Mouse (Mus musculus) layer of hippocampus, postnatal 10 days (tissue): ENCODE results near the gene Lyl1. TPM values are rescaled to one million over a fixed set of nuclear protein-coding genes. Genes with fewer than 3 reads are reported as not detected.
A peak's percentile ranks its signal among the peaks of the same experiment; 100 is the strongest.

Experiments used
- DNase-seq, 2 experiments: peaks; one replicate each; pipeline ENCODE4 v3.0.0; 2021; ENCODE audit warnings: low spot score in 2 of 2
- total RNA-seq, 2 experiments: library from RNA; stranded (reverse); gene quantifications; 2 replicates each; pipeline ENCODE4 v1.2.3; 2021

Gene Lyl1
- total RNA-seq, 2 experiments from 2014 or later: 4.0 to 5.4 TPM

- no peak for DNase-seq
These were observed 17.9 kb downstream of the Lyl1 start for GRCm38 (mm10) chr8:84718959-84719690.

GRCm38 (mm10) chr8:84722530-84722849 is 21.2 kb downstream of the Lyl1 start:
- no peak for DNase-seq

GRCm38 (mm10) chr8:84722850-84723570 is 21.8 kb downstream of the Lyl1 start, which contains the start of gene G430095P16Rik:
G430095P16Rik (plus strand) TSS chr8:84723007.
- peak; percentile 70 to 77 for DNase-seq

GRCm38 (mm10) chr8:84723571-84723900 is 22.3 kb downstream of the Lyl1 start:
- DNase-seq: peak; percentile 42 to 57

GRCm38 (mm10) chr8:84724683-84725082 is 23.4 kb downstream of the Lyl1 start:
- no peak for DNase-seq

GRCm38 (mm10) chr8:84725246-84725940 is 24.1 kb downstream of the Lyl1 start:
- DNase-seq: no peak

- DNase-seq: peak in 1 of 2 experiments; percentile 61
These were observed 24.6 kb downstream of the Lyl1 start for GRCm38 (mm10) chr8:84725941-84726259.

- DNase-seq: no peak
These were observed 27.2 kb downstream of the Lyl1 start for GRCm38 (mm10) chr8:84728474-84728873.

GRCm38 (mm10) chr8:84729921-84730362 is 28.7 kb downstream of the Lyl1 start:
- peak; percentile 69 to 76 for DNase-seq

- DNase-seq: no peak
These were observed 29.5 kb downstream of the Lyl1 start for GRCm38 (mm10) chr8:84730541-84731370.

GRCm38 (mm10) chr8:84731371-84732177 is 30.3 kb downstream of the Lyl1 start:
- no peak for DNase-seq

- DNase-seq: no peak
These were observed 31.3 kb downstream of the Lyl1 start for GRCm38 (mm10) chr8:84732545-84732944.

- no peak for DNase-seq
These were observed 31.7 kb downstream of the Lyl1 start for GRCm38 (mm10) chr8:84732996-84733395.

- no peak for DNase-seq
These were observed 32.7 kb downstream of the Lyl1 start for GRCm38 (mm10) chr8:84733959-84734358.

- DNase-seq: no peak
These were observed 33.4 kb downstream of the Lyl1 start for GRCm38 (mm10) chr8:84734680-84735079.

- no peak for DNase-seq
These were observed 34.3 kb downstream of the Lyl1 start for GRCm38 (mm10) chr8:84735597-84735996.

- DNase-seq: no peak
These were observed 35.3 kb downstream of the Lyl1 start for GRCm38 (mm10) chr8:84736521-84736920.

- DNase-seq: peak; percentile 78 to 84
These were observed 36.4 kb downstream of the Lyl1 start for GRCm38 (mm10) chr8:84737608-84738007.

- DNase-seq: no peak
These were observed 37.0 kb downstream of the Lyl1 start for GRCm38 (mm10) chr8:84738266-84738665.

- DNase-seq: no peak
These were observed 37.6 kb downstream of the Lyl1 start for GRCm38 (mm10) chr8:84738715-84739400.
